Mouse (Mus musculus): ENCODE results near the gene Olfr1215.
"Not testable (repeated sequence)": the region's sequence is repeated elsewhere in the genome, so short reads cannot be mapped to it uniquely, and the experiment has no call there.

Gene Olfr1215

DNA sequence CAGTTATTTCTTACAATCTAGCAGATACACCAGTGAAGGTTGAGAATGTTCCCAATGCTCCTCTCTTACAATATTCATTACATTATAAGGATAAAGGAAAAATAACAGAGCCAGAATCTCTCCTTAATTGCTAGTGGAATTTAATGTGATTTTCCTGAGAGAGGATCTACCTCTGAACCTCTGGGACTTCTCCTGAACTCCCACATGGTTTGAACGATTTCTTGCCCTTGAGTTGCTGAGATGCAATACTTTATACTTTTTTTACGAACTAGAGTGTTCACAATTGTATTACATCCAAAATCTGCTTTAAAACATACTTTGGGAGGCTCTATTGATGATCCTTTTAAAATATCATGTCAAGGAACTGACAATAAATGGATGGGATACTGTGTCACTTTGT, at the start of gene Olfr1215:
Gene Olfr1215, minus strand, starts transcription at position 101 of the 400 bp plus-strand sequence.
- no peak for ATAC-seq (ENCODE audit: low TSS enrichment)

- ATAC-seq (ENCODE audit: low TSS enrichment) = no peak
These were observed 25.2 kb upstream of the Olfr1215 start, which contains the start of gene Olfr1217 for GRCm38 (mm10) chr2:89031965-89032364. Gene Olfr1217 (minus strand): TSS chr2:89032065.

DNA sequence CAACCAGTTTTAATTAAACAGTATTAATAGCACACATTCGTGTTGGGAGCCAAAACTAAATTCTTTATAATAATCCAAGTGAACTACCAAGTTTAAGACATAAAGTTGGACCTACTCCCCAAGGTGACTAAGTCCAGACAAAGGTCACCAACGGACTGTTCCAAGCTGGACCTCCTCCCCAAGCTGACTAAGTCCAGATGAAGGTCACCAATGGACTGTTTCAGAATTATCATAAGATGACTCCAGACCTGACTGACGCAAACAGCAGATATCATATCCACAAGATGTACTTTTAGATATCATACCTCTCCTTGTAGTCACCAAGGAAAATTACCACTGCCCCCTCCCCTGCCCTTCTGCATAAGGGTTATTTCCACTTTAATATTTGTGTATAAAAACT, 14.7 kb upstream of the Olfr1215 start:
- ATAC-seq (ENCODE audit: low TSS enrichment) = not testable (repeated sequence)

DNA sequence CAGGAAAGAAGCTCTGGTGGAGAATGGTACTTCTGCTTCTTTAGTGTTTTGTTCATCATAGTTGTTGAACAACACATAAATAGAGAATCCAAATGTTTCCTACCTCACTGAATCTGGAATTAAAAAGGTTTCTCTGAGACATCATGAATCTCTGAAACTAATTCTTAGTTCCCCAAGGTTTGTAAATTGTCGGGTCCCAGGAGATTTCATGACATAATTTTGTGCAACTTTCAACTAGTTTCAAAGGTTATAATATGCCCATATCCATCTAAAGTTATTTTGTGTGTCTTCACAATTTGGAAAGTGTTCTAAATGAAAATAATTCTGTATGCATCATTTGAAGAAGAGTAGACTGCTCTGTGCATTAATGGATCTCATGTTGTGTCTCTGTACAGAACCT, 11.5 kb upstream of the Olfr1215 start, which contains the start of gene Olfr1216:
Gene Olfr1216, minus strand, starts transcription at position 101 of the 400 bp plus-strand sequence.
- ATAC-seq (ENCODE audit: low TSS enrichment) = no peak

GRCm38 (mm10) chr2:88992553-88992952, 14.2 kb downstream of the Olfr1215 start, which contains the start of gene Olfr1214:
Gene Olfr1214 (minus strand): TSS chr2:88992653.
- no peak for ATAC-seq (ENCODE audit: low TSS enrichment)

DNA sequence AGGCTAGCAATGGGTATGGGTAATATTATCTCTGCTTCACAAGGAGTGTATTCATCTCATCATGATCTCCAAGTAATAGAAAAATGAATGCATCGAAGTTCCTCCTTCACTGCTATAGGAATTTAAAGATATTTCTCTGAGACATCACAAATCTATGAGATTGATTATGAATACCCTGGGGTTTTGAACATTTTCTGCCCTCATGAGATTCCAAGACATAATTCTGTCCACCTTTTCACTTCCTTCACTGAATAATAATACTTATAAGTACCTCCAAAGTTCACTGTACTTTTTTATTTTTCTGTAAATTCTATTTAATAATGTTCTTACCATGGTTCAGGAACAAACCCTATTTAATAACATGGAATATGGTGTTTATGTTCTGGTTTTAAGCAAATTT, 26.6 kb downstream of the Olfr1215 start, which contains the start of gene Gm13762:
Gene Gm13762, minus strand, starts transcription at position 101 of the 400 bp plus-strand sequence.
- ATAC-seq (ENCODE audit: low TSS enrichment) = no peak

DNA sequence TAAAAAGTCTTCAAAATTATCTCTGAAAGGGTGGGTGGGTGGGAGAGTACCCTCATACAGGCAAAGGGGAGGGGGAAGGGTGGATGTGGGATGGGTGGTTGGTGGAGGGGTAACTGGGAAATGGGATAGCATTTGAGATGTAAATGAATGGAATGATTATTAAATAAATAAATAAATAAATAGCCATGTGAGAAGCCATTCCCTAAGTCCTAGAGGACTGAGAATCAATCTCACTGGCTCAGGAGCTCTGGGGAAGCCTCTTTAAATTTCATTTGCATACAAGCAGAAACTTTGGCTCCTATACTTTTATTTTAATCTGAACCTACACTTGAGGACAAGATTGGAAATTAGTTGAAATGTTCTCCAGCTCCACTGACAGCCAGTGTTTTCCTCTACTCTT, 53.1 kb downstream of the Olfr1215 start, which contains the start of gene Olfr1212:
Gene Olfr1212, plus strand, starts transcription at position 301 of the 400 bp plus-strand sequence.
- ATAC-seq (ENCODE audit: low TSS enrichment) = no peak
